Mouse (Mus musculus) kidney, postnatal 0 days (tissue): ENCODE results near the gene Ubqln4. TPM values are rescaled to one million over a fixed set of nuclear protein-coding genes. Genes with fewer than 3 reads are reported as not detected.

Experiments used
- ATAC-seq: fragments of 200-750 bp; cut with Nextera tagmentation; replicated peaks from 2 replicates; pipeline ENCODE4 v1.8.0; 2017; ENCODE audit warnings: low read depth, moderate number of reproducible peaks, moderate TSS enrichment, moderate library complexity; ENCODE audit not compliant: low FRiP score
- DNase-seq: peaks from one replicate; pipeline ENCODE4 v3.0.0-alpha.2; 2016; ENCODE audit warnings: low spot score
- H3K27ac ChIP-seq: fragments of 300-500 bp; sonication (generic); 2 replicates; pipeline ENCODE4 v1.5.1; 2014; ENCODE audit warnings: mild to moderate bottlenecking
- H3K27me3 ChIP-seq: fragments of 300-500 bp; sonication (generic); 2 replicates; pipeline ENCODE4 v1.6.1; 2014; ENCODE audit warnings: low read length, mixed read lengths; ENCODE audit not compliant: insufficient read depth
- H3K36me3 ChIP-seq: fragments of 300-500 bp; sonication (generic); 2 replicates; pipeline ENCODE4 v1.6.1; 2014; ENCODE audit warnings: low read length, mixed read lengths; ENCODE audit not compliant: insufficient read depth
- H3K4me1 ChIP-seq: fragments of 300-500 bp; sonication (generic); replicated peaks from 2 replicates; pipeline ENCODE4 v1.6.1; 2014; ENCODE audit warnings: antibody characterized with exemption, low read length, mixed read lengths; ENCODE audit not compliant: insufficient read depth
- H3K4me2 ChIP-seq: fragments of 300-500 bp; sonication (generic); 2 replicates; pipeline ENCODE4 v1.6.1; 2014; ENCODE audit warnings: mild to moderate bottlenecking, low read length, moderate library complexity, mixed read lengths
- H3K4me3 ChIP-seq: fragments of 300-500 bp; sonication (generic); replicated peaks from 2 replicates; pipeline ENCODE4 v1.5.1; 2014; ENCODE audit warnings: low read depth, low read length
- H3K9ac ChIP-seq: fragments of 300-500 bp; sonication (generic); 2 replicates; pipeline ENCODE4 v1.6.1; 2014; ENCODE audit warnings: low read depth, low read length
- H3K9me3 ChIP-seq: fragments of 300-500 bp; sonication (generic); replicated peaks from 2 replicates; pipeline ENCODE4 v1.6.1; 2016; ENCODE audit warnings: low read length, inconsistent platforms, mixed read lengths
- CTCF ChIP-seq: IDR thresholded peaks from 2 replicates; pipeline ENCODE4 v1.5.1; 2016; ENCODE audit warnings: antibody characterized with exemption, low read depth, mild to moderate bottlenecking, moderate library complexity
- WGBS: fragments of 180-500 bp; shearing (Covaris S2); extraction: QIAGEN DNeasy Blood & Tissue Kit; methylation state at CpG from one replicate; pipeline ENCODE4 v1.1.7; 2014; 5-methylcytosine and 5-hydroxymethylcytosine counted together
- polyA plus RNA-seq: library from polyadenylated mRNA; unstranded; fragments of >200 nt; fragmentation: Nextera tagmentation; extraction: Ambion mirVana; gene quantifications from 2 replicates; pipeline ENCODE4 v1.2.1, GENCODE M21; 2015

The Ubqln4 gene
- polyA plus RNA-seq, 1 experiment from 2014 or later, result 35.1 TPM

DNA sequence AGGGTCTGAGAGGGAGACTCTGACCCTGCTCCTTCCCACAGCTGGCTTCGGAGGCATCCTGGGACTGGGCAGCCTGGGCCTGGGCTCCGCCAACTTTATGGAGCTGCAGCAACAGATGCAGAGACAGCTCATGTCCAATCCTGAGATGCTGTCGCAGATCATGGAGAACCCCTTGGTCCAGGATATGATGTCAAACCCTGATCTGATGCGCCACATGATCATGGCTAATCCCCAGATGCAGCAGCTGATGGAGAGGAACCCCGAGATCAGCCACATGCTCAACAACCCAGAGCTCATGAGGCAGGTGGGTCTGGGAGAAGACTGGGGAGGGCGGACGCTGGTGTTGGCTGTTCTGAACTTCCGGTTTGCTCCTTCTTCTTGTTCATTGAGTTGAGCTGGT is 3.1 kb downstream of the Ubqln4 start:
- no peak for TF ChIP-seq CTCF
- Histone ChIP-seq H3K9me3 (no peaks in the 10 kb centered on the region), H3K9ac (no peak overlapping the region), H3K4me2 (no peak overlapping the region), H3K27me3 (no peaks in the 10 kb centered on the region), H3K36me3 (peaks cover 34% of the 10 kb centered on the region), H3K4me1 (peaks cover 16% of the 10 kb centered on the region), H3K27ac (no peak overlapping the region), H3K4me3 (no peak overlapping the region)
- 86% methylated on average over 8 of the region's 8 CpGs for WGBS
- DNase-seq (no peak), ATAC-seq (no peak)

DNA sequence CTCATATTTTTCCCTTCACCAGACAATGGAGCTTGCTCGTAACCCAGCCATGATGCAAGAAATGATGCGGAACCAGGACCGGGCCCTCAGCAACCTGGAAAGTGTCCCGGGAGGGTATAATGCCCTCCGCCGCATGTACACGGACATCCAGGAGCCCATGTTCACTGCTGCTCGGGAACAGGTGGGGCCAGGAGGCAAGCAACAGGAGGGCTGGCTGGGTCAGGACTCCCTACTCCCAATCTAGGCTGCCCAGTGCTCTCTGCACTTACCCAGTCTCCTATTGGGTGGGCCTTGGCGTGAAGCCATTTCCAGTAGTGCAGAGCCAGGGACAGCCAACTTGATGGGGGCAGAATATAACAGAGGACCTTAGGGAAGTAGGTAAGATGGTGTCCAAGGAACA is 6.0 kb downstream of the Ubqln4 start:
- Histone ChIP-seq H3K4me2 (no peak overlapping the region), H3K27me3 (no peaks in the 10 kb centered on the region), H3K27ac (no peak overlapping the region), H3K4me3 (no peak overlapping the region), H3K36me3 (peaks cover 49% of the 10 kb centered on the region), H3K9ac (no peak overlapping the region), H3K4me1 (peaks cover 14% of the 10 kb centered on the region), H3K9me3 (no peaks in the 10 kb centered on the region)
- 84% methylated on average over 9 of the region's 9 CpGs for WGBS
- no peak for ATAC-seq
- no peak for DNase-seq
- TF ChIP-seq CTCF, result no peak

DNA sequence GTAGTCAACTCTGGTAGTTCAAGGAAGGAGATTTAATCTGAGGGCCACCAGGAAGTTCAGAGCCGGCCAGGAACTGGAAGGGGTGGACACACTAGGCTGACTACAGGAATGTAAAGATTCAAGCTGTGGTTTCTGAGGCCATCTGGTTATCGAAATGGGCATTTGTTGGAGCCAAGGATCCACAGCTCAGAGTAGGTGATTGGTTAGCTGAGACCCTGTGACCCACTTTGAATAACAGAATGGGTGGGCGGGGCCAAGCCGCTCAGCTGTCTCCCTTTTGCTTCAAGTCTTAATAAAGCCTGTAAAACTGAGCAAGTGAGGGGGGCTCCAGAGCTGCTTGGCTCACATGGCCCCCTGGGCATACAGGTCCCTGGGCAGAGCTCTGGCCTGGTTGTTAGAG is 8.4 kb downstream of the Ubqln4 start:
- Histone ChIP-seq H3K27me3 (no peaks in the 10 kb centered on the region), H3K27ac (peak overlapping the region; percentile 60), H3K4me2 (no peak overlapping the region), H3K4me3 (no peak overlapping the region), H3K4me1 (peaks cover 7% of the 10 kb centered on the region; the same call in 1 of the 2 replicates), H3K9ac (no peak overlapping the region), H3K9me3 (no peaks in the 10 kb centered on the region), H3K36me3 (peaks cover 60% of the 10 kb centered on the region)
- DNase-seq, result peak; percentile 73
- ATAC-seq, result peak; percentile 72
- WGBS, result 45% methylated on average over 4 of the region's 4 CpGs
- no peak for TF ChIP-seq CTCF

DNA sequence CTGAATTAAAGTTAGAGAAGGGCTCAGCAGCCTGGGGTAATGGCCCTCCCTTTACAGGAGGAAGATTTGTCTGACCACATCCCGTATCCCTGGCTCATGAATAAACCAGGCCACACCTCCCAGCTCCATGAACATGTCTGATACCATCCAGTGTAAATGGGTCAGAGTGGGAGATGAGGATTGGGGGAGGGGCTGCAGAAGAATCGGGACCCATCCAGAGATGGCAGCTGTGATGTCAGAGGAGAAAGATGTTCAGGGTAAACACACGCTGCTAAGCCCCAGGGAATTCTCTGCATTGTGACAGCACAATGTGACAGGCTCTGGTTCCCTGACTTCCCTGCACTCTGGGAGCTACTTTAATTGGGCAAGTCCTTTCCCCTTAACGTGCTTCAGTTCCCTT is 9.9 kb downstream of the Ubqln4 start:
- Histone ChIP-seq H3K4me3 (no peak overlapping the region), H3K9me3 (no peaks in the 10 kb centered on the region), H3K36me3 (peaks cover 65% of the 10 kb centered on the region), H3K4me1 (peaks cover 7% of the 10 kb centered on the region; the same call in 1 of the 2 replicates), H3K27me3 (no peaks in the 10 kb centered on the region), H3K9ac (0 out of 2 replicates have a peak overlapping the region, but pooled peaks have one; percentile 23), H3K4me2 (no peak overlapping the region), H3K27ac (peak overlapping the region; percentile 36)
- DNase-seq (no peak), ATAC-seq (peak; percentile 38; the same call in 1 of the 2 replicates)
- WGBS, result 37% methylated on average over 4 of the region's 4 CpGs
- no peak for TF ChIP-seq CTCF

DNA sequence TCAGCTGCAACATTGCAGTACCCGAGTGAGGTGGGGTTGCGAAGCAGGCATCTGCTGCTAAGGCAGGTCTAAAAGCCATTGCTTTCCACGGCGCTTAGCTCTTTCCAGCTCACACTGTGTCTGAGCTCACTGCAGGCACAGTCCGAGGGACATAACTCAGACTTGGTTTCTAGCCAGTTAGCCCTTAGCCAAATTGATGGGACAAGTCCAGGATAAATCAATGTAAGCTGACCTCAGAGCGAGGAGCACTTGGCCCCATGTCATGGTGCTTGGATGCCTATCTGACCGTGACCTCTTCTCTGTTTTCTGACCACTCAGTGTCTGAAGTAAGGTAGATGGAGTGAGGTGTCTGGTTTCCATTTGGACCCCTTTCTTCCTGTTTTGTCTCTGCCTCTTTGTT is 10.4 kb downstream of the Ubqln4 start:
- H3K27me3 ChIP-seq, result no peaks in the 10 kb centered on the region
- H3K4me3 ChIP-seq, result no peak overlapping the region
- H3K4me2 ChIP-seq, result no peak overlapping the region
- peak; percentile 80 for DNase-seq
- 47% methylated on average over 7 of the region's 7 CpGs for WGBS
- ATAC-seq, result peak; percentile 20
- no peak for TF ChIP-seq CTCF
- peak overlapping the region; percentile 36 for H3K27ac ChIP-seq
- peaks cover 65% of the 10 kb centered on the region for H3K36me3 ChIP-seq
- H3K9me3 ChIP-seq, result no peaks in the 10 kb centered on the region
- peaks cover 7% of the 10 kb centered on the region; the same call in 1 of the 2 replicates for H3K4me1 ChIP-seq
- 0 out of 2 replicates have a peak overlapping the region, but pooled peaks have one; percentile 31 for H3K9ac ChIP-seq

DNA sequence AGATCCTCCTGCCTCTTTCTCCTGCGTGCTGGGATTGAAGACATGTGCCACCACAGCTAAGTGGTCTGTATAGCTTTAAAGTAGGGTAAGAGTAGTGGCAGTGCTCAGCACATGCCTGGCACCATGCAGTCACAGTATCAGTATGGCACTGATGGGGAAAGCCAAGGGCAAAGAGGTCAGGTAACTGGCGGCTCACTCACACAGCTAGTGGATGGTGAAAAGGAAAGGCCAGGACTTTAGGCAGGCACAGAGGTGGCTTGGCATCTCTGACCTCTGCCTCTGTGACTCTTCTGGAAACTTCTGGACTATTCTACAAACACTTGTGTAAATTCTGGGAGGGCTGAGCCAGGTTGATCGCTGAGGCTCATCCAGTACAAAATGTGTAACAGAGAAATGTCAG is 12.6 kb downstream of the Ubqln4 start:
- 0 out of 2 replicates have a peak overlapping the region, but pooled peaks have one; percentile 5 for H3K27ac ChIP-seq
- DNase-seq (no peak), ATAC-seq (no peak)
- 90% methylated on average over 3 of the region's 3 CpGs for WGBS
- no peaks in the 10 kb centered on the region for H3K9me3 ChIP-seq
- no peak overlapping the region for H3K9ac ChIP-seq
- TF ChIP-seq CTCF, result no peak
- H3K4me1 ChIP-seq, result peaks cover 7% of the 10 kb centered on the region; the same call in 1 of the 2 replicates
- no peaks in the 10 kb centered on the region for H3K27me3 ChIP-seq
- H3K36me3 ChIP-seq, result peaks cover 62% of the 10 kb centered on the region
- no peak overlapping the region for H3K4me3 ChIP-seq
- H3K4me2 ChIP-seq, result no peak overlapping the region
